Mouse (Mus musculus): ENCODE data around the gene Shc3.

DNA sequence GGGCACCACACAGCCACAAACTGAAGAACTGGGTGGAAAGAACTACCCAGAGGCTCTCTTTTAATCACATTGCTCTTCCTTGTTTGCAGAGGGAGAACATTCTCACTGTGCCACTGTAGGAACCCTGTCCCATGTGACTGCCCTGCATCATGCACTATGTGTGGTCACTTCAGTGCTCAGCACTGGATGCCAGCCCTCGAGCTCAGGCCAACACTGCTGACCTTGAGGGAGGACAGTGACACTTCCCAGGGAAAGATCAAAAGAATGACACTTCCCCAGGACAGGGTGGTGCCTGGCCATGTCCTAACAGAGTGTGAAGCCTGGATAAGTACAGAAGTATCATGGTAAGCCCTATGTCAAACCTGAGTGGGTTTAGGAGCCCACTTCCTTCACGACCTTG lies 13.0 kb upstream of the Shc3 start:
- no peak for TF ChIP-seq CTCF (IDR thresholded peaks at IDR 0.05)
- no peak for TF ChIP-seq POLR2A (IDR thresholded peaks at IDR 0.05; ENCODE audit: insufficient read depth, low read depth, low read length)
- TF ChIP-seq EP300 (IDR thresholded peaks at IDR 0.05; ENCODE audit: insufficient read depth, low read depth, low read length) = no peak
